9 mouse cellular contexts compared by ENCODE assay signal in genomic region chr19:16168192-16168591, GRCm38 (mm10). TPM values are rescaled to one million over a fixed set of nuclear protein-coding genes. Genes with fewer than 3 reads are reported as not detected.
A peak's percentile ranks its signal among the peaks of the same experiment; 100 is the strongest.
DNase-seq lines count a peak whose midpoint lies in the region; ATAC-seq and TF ChIP-seq lines count a peak whose summit lies in the region.
"Had no signal": no experiment of that assay in that cellular context is flagged by ENCODE, and none has a peak within 500 bp of the region (broad histone marks: within the 10 kb centered on the region; RNA-seq: fewer than 3 reads in every experiment).

No protein-coding gene starts in this region.

- ATAC-seq in forebrain, embryonic 13.5 days, result 0 out of 2 replicates have a peak, but pooled peaks have one; percentile 27
- ATAC-seq in hindbrain, embryonic 14.5 days (ENCODE audit: low FRiP score), result peak; percentile 54
- ATAC-seq in midbrain, postnatal 0 days (ENCODE audit: low FRiP score), result no peak
- no peak for ATAC-seq in inflammation-experienced regulatory T-cells, adult 6 months

- H3K9me3 ChIP-seq in forebrain, embryonic 13.5 days (replicated peaks), result no peaks in the 10 kb centered on the region
- no peaks in the 10 kb centered on the region for H3K9me3 ChIP-seq in hindbrain, embryonic 14.5 days (ENCODE audit: control insufficient read depth, low read length)
- no peaks in the 10 kb centered on the region for H3K9me3 ChIP-seq in midbrain, postnatal 0 days (ENCODE audit: low read length)

- H3K27me3 ChIP-seq in forebrain, embryonic 13.5 days, result no peaks in the 10 kb centered on the region
- no peaks in the 10 kb centered on the region for H3K27me3 ChIP-seq in hindbrain, embryonic 14.5 days (ENCODE audit: control insufficient read depth, insufficient read depth, low read length)
- H3K27me3 ChIP-seq in liver, adult 2 months (ENCODE audit: control insufficient read depth, insufficient read depth, low read length), result no peaks in the 10 kb centered on the region
- H3K27me3 ChIP-seq in midbrain, postnatal 0 days (ENCODE audit: insufficient read depth, low read length), result no peaks in the 10 kb centered on the region
- H3K27me3 ChIP-seq: CH12.LX had no signal

- no peak for TF ChIP-seq CTCF in liver, adult 2 months (IDR thresholded peaks at IDR 0.05; ENCODE audit: low read depth, low read length)
- no peak for TF ChIP-seq CTCF in midbrain, postnatal 0 days (IDR thresholded peaks at IDR 0.05)

- 34% methylated on average over 4 of the region's 4 CpGs for WGBS in forebrain, embryonic 13.5 days
- WGBS in hindbrain, embryonic 14.5 days, result 16% methylated on average over 4 of the region's 4 CpGs
- WGBS in liver, adult 2 months, result 61% methylated on average over 4 of the region's 4 CpGs
- WGBS in midbrain, postnatal 0 days, result 29% methylated on average over 4 of the region's 4 CpGs

- H3K36me3 ChIP-seq in forebrain, embryonic 13.5 days (ENCODE audit: poor library complexity, severe bottlenecking), result no peaks in the 10 kb centered on the region
- no peaks in the 10 kb centered on the region for H3K36me3 ChIP-seq in hindbrain, embryonic 14.5 days (replicated peaks; ENCODE audit: control insufficient read depth, insufficient read depth)
- no peaks in the 10 kb centered on the region for H3K36me3 ChIP-seq in liver, adult 2 months (ENCODE audit: control insufficient read depth, insufficient read depth, low read length)
- no peaks in the 10 kb centered on the region for H3K36me3 ChIP-seq in midbrain, postnatal 0 days (ENCODE audit: insufficient read depth, low read length)

- peaks cover 36% of the 10 kb centered on the region for H3K4me1 ChIP-seq in forebrain, embryonic 13.5 days
- peaks cover 28% of the 10 kb centered on the region for H3K4me1 ChIP-seq in hindbrain, embryonic 14.5 days (replicated peaks; ENCODE audit: control insufficient read depth, insufficient read depth, low read length)
- peaks cover 13% of the 10 kb centered on the region for H3K4me1 ChIP-seq in liver, adult 2 months (ENCODE audit: control insufficient read depth, insufficient read depth, low read length)
- H3K4me1 ChIP-seq in midbrain, postnatal 0 days (ENCODE audit: insufficient read depth, low read length), result peaks cover 3% of the 10 kb centered on the region

- no peak overlapping the region for H3K4me3 ChIP-seq in forebrain, embryonic 13.5 days
- H3K4me3 ChIP-seq in hindbrain, embryonic 14.5 days (replicated peaks; ENCODE audit: low read length), result no peak overlapping the region
- no peak overlapping the region for H3K4me3 ChIP-seq in liver, adult 2 months (ENCODE audit: insufficient read depth, low read depth, low read length)
- no peak overlapping the region for H3K4me3 ChIP-seq in midbrain, postnatal 0 days (ENCODE audit: low read depth, low read length)

- H3K79me2 ChIP-seq in liver, adult 2 months (ENCODE audit: control insufficient read depth, insufficient read depth, low read length), result peaks cover 16% of the 10 kb centered on the region; the same call in 1 of the 2 replicates

- H3K27ac ChIP-seq in forebrain, embryonic 13.5 days, result peak overlapping the region; percentile 63
- peak overlapping the region; percentile 80 for H3K27ac ChIP-seq in hindbrain, embryonic 14.5 days
- peak overlapping the region; percentile 58 for H3K27ac ChIP-seq in liver, adult 2 months (replicated peaks; ENCODE audit: insufficient read depth, low read depth, low read length)
- peak overlapping the region; percentile 59 for H3K27ac ChIP-seq in midbrain, postnatal 0 days (ENCODE audit: low read depth, low read length)

- H3K4me2 ChIP-seq in forebrain, embryonic 13.5 days, result no peak overlapping the region
- H3K4me2 ChIP-seq in hindbrain, embryonic 14.5 days (replicated peaks), result no peak overlapping the region
- no peak overlapping the region for H3K4me2 ChIP-seq in midbrain, postnatal 0 days (ENCODE audit: low read depth, low read length, poor library complexity, severe bottlenecking)

- no peak overlapping the region for H3K9ac ChIP-seq in forebrain, embryonic 13.5 days
- peak overlapping the region; percentile 4; the same call in 1 of the 2 replicates for H3K9ac ChIP-seq in hindbrain, embryonic 14.5 days
- no peak overlapping the region for H3K9ac ChIP-seq in liver, adult 2 months (ENCODE audit: low read depth, low read length)
- no peak overlapping the region for H3K9ac ChIP-seq in midbrain, postnatal 0 days (replicated peaks; ENCODE audit: low read length, poor library complexity, severe bottlenecking)

- no peak for TF ChIP-seq POLR2A in liver, adult 2 months (IDR thresholded peaks at IDR 0.05; ENCODE audit: extremely low read depth, insufficient read depth, low read length)

- DNase-seq in cerebellum, postnatal 25 days, result peak; percentile 29
- no peak for DNase-seq in cerebellum, adult 18-20 months
- no peak for DNase-seq in hindbrain, embryonic 14.5 days (ENCODE audit: low spot score)
- no peak for DNase-seq in liver, adult 2 months (ENCODE audit: extremely low read depth, low read depth, low spot score)
- peak; percentile 10 for DNase-seq in midbrain, postnatal 0 days (ENCODE audit: low spot score)
- no peak for DNase-seq in layer of hippocampus, adult 18-20 months (ENCODE audit: low spot score in 2 of 2)

RNA-seq across cellular contexts. Expression of gene Gnaq, which starts 35.6 kb away (rescaled TPM):
- polyA plus RNA-seq in forebrain, embryonic 13.5 days (2015; fragmentation: Nextera tagmentation; extraction: Ambion mirVana), result 55.5 and 67.0 TPM in 2 replicates
- 48.4 and 53.0 TPM in 2 replicates for polyA plus RNA-seq in hindbrain, embryonic 14.5 days (2014; fragmentation: Nextera tagmentation; extraction: Ambion mirVana)
- total RNA-seq in liver, adult 2 months (2014; rRNA removed), result 10.2 and 12.8 TPM in 2 replicates
- 4.6 and 5.2 TPM in 2 replicates for polyA plus RNA-seq in liver, adult 2 months (2012; rRNA removed)
- 120 and 154 TPM in 2 replicates for total RNA-seq in midbrain, postnatal 0 days (2014; rRNA removed)
- polyA plus RNA-seq in midbrain, postnatal 0 days (2015; fragmentation: Nextera tagmentation; extraction: Ambion mirVana), result 81.6 and 89.3 TPM in 2 replicates
- polyA plus RNA-seq in inflammation-experienced regulatory T-cells, adult 6 months (2017; shearing (Covaris generic)), result 10 to 100 TPM; 17.5 to 40.9 (median 26.6) TPM
- total RNA-seq in layer of hippocampus, adult 18-20 months (2021), result 100 to 1,000 TPM; 189 to 204 TPM

Comparison
In these comparisons a context has a peak if more than half of its experiments do, and no peak if none do; other contexts are left out.
1. DNase-seq: peak in cerebellum, postnatal 25 days (2 of 2) and midbrain, postnatal 0 days (single experiment); none in cerebellum, adult 18-20 months (0 of 2), hindbrain, embryonic 14.5 days (single experiment), liver, adult 2 months (single experiment) and layer of hippocampus, adult 18-20 months (0 of 2).
2. ATAC-seq: peak in forebrain, embryonic 13.5 days (single experiment) and hindbrain, embryonic 14.5 days (single experiment); none in midbrain, postnatal 0 days (single experiment) and inflammation-experienced regulatory T-cells, adult 6 months (single experiment).
3. Peak in every context shown above with its lines, with median percentiles within 50 percentile points of each other: H3K27ac ChIP-seq.